ENCODE assay signal across 15 mouse cellular contexts in the genomic region with DNA sequence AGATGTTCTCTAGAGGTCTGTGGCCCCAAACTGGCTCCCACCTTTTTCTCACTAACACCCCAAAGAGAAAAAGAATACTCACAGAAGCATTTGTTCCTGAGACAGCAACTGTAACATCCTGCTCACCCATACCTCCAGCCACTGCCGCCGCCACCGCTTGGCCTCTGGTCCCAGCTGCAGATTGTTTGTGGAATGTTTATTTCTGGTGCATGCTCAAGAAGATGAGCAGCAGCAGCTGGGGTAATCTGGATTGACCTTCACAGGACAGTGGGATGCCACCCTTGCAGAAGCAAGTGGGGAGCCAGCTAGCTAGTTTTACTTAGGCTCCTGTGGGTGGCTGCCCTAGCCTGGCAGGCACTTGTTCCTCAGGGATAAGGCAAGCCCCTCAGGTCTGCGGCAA. TPM values are rescaled to one million over a fixed set of nuclear protein-coding genes. Genes with fewer than 3 reads are reported as not detected.
"Had no signal": no experiment of that assay in that cellular context is flagged by ENCODE, and none has a peak within 500 bp of the region (broad histone marks: within the 10 kb centered on the region; RNA-seq: fewer than 3 reads in every experiment).

No protein-coding gene starts in this region.

- H3K4me3 ChIP-seq: left cerebral cortex, adult 2 months; limb, embryonic 10.5 days; liver, embryonic 15.5 days; midbrain, embryonic 12.5 days had no signal

- DNase-seq: kidney, adult 8-10 months; kidney, postnatal 25 days; lung, embryonic 14.5 days; lung, postnatal 10 days; lung, postnatal 4 days; right cerebral cortex, postnatal 14 days; thymus, adult 2 months; thymus, postnatal 25 days had no signal

- H3K36me3 ChIP-seq: limb, embryonic 10.5 days; liver, embryonic 15.5 days; midbrain, embryonic 12.5 days had no signal

- H3K27ac ChIP-seq: left cerebral cortex, adult 2 months; limb, embryonic 10.5 days; liver, embryonic 15.5 days; midbrain, embryonic 12.5 days had no signal

- H3K27me3 ChIP-seq: liver, embryonic 15.5 days; midbrain, embryonic 12.5 days had no signal

- H3K4me2 ChIP-seq: liver, embryonic 11.5 days; liver, embryonic 15.5 days; lung, embryonic 14.5 days; midbrain, embryonic 12.5 days had no signal

- ATAC-seq: midbrain, embryonic 16.5 days had no signal

- H3K9me3 ChIP-seq: limb, embryonic 10.5 days; liver, embryonic 15.5 days; midbrain, embryonic 12.5 days had no signal

- H3K9ac ChIP-seq: liver, embryonic 15.5 days; lung, embryonic 14.5 days; midbrain, embryonic 12.5 days had no signal

- H3K4me1 ChIP-seq: liver, embryonic 15.5 days; midbrain, embryonic 12.5 days had no signal

RNA-seq across cellular contexts. Expression of a gene that starts 11.7 kb away (rescaled TPM):
- total RNA-seq: megakaryocyte-erythroid progenitor cell, adult 5-6 weeks had no signal
